Mouse (Mus musculus) cerebellum, adult 2 months (tissue): ENCODE measurements at regions not wholly inside any gene's neighbourhood (a gene's known extent, or its start where the extent isn't known, plus 50 kb on each side); places are given as distances from the start of the nearest gene placed in this dataset.

Experiments
- CTCF ChIP-seq: fragments of 200-500 bp; IDR thresholded peaks from 2 replicates; pipeline ENCODE4 v1.5.1; 2011; ENCODE audit warnings: low read depth, mild to moderate bottlenecking, control low read depth, low read length, moderate library complexity, borderline replicate concordance; ENCODE audit not compliant: insufficient read depth
- POLR2A ChIP-seq: fragments of 200-500 bp; IDR thresholded peaks from 2 replicates; pipeline ENCODE4 v1.6.1; 2011; ENCODE audit warnings: low read length, control low read depth, borderline replicate concordance; ENCODE audit not compliant: insufficient read depth

DNA sequence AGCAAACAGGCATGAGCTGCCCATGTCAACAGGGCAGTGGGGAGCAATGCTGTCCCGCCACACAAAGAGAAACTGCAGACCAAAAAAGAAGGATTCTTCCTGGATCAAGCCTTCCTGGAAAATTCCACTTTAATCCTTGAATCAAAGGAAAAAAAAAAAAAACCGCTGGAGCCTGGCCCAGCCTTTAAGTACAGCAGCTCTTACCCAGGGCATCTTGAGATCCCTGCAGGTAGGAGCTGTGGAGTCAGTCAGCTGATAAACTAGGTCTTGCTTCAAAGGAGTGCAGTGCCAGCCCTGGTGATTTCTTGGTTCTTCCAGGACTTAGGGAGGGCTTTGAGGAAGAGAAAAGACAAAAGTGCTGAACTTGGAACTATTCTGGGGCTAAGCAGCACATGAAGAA lies 181.6 kb upstream of the Dyrk2 start:
- TF ChIP-seq CTCF, result no peak
- TF ChIP-seq POLR2A, result no peak
